Mouse (Mus musculus) MEL (cell line): Measurements from ENCODE around the gene Yipf4. TPM values are rescaled to one million over a fixed set of nuclear protein-coding genes. Genes with fewer than 3 reads are reported as not detected.

Experiments
- DNase-seq: peaks from one replicate; pipeline ENCODE4 v3.0.0; 2011; ENCODE audit warnings: low read depth, low spot score
- H3K27ac ChIP-seq: 2 replicates; pipeline ENCODE4 v1.5.1; 2012; ENCODE audit warnings: low read depth, mild to moderate bottlenecking, control low read depth, low read length, moderate library complexity; ENCODE audit not compliant: control insufficient read depth
- H3K27me3 ChIP-seq, 2 experiments: fragments of 150-350 bp in 1 of 2; sonication (generic) in 1 of 2; 2 replicates each; pipeline ENCODE4 v1.6.1; 2012; ENCODE audit warnings: low read length in 2 of 2, mild to moderate bottlenecking in 2 of 2, improper control_type of control experiment in 1 of 2, moderate library complexity in 1 of 2; ENCODE audit not compliant: insufficient read depth in 2 of 2, control insufficient read depth in 1 of 2
- H3K36me3 ChIP-seq, 2 experiments: 2 replicates each; pipeline ENCODE4 v1.6.1; 2012 to 2014; ENCODE audit warnings: low read length in 2 of 2, improper control_type of control experiment in 1 of 2, inconsistent platforms in 1 of 2, mild to moderate bottlenecking in 1 of 2; ENCODE audit not compliant: insufficient read depth in 2 of 2, control insufficient read depth in 1 of 2
- H3K4me1 ChIP-seq, 2 experiments: fragments of 150-350 bp in 1 of 2; sonication (generic) in 1 of 2; 2 replicates each; pipeline ENCODE4 v1.6.1; 2012; ENCODE audit warnings: low read length in 2 of 2, improper control_type of control experiment in 1 of 2, mild to moderate bottlenecking in 1 of 2; ENCODE audit not compliant: insufficient read depth in 2 of 2, control insufficient read depth in 1 of 2
- H3K4me3 ChIP-seq, 2 experiments: fragments of 150-350 bp in 1 of 2; sonication (generic) in 1 of 2; 2 replicates each; pipeline ENCODE4 v1.5.1; 2012; ENCODE audit warnings: low read depth in 2 of 2, low read length in 2 of 2, mild to moderate bottlenecking in 2 of 2, moderate library complexity in 2 of 2, control low read depth in 1 of 2, improper control_type of control experiment in 1 of 2; ENCODE audit not compliant: control insufficient read depth in 1 of 2, insufficient read depth in 1 of 2
- H3K79me2 ChIP-seq: 2 replicates; pipeline ENCODE4 v1.6.1; 2012; ENCODE audit warnings: mild to moderate bottlenecking, low read length, moderate library complexity; ENCODE audit not compliant: control insufficient read depth, poor library complexity, insufficient read depth
- H3K9ac ChIP-seq: 2 replicates; pipeline ENCODE4 v1.6.1; 2012; ENCODE audit warnings: low read depth, mild to moderate bottlenecking, control low read depth, low read length, moderate library complexity; ENCODE audit not compliant: control insufficient read depth, poor library complexity, severe bottlenecking
- H3K9me3 ChIP-seq: fragments of 150-350 bp; sonication (generic); replicated peaks from 2 replicates; pipeline ENCODE4 v1.6.1; 2012; ENCODE audit warnings: mild to moderate bottlenecking, low read length, improper control_type of control experiment, moderate library complexity; ENCODE audit not compliant: insufficient read depth
- BHLHE40 ChIP-seq: IDR thresholded peaks from 2 replicates; pipeline ENCODE4 v1.6.1; 2012; ENCODE audit warnings: low read depth, mild to moderate bottlenecking, inconsistent platforms, low read length, improper control_type of control experiment, borderline replicate concordance
- ELF1 ChIP-seq: IDR thresholded peaks from 2 replicates; pipeline ENCODE4 v1.6.1; 2014; ENCODE audit warnings: low read depth, mild to moderate bottlenecking, inconsistent platforms, low read length, improper control_type of control experiment, moderate library complexity
- ETS1 ChIP-seq: IDR thresholded peaks from 2 replicates; pipeline ENCODE4 v1.6.1; 2012; ENCODE audit warnings: low read depth, mild to moderate bottlenecking, inconsistent platforms, low read length, improper control_type of control experiment, moderate library complexity
- GATA1 ChIP-seq: IDR thresholded peaks from 2 replicates; pipeline ENCODE4 v1.6.1; 2011; ENCODE audit warnings: low read depth, low read length, improper control_type of control experiment
- KAT2A ChIP-seq: conservative IDR thresholded peaks from 2 replicates; pipeline ENCODE4 v1.6.1; 2012; ENCODE audit warnings: low read depth, low read length, improper control_type of control experiment, inconsistent platforms
- MAX ChIP-seq: IDR thresholded peaks from 2 replicates; pipeline ENCODE4 v1.6.1; 2011; ENCODE audit warnings: low read length, improper control_type of control experiment
- MAZ ChIP-seq: IDR thresholded peaks from 2 replicates; pipeline ENCODE4 v1.6.1; 2012; ENCODE audit warnings: low read depth, mild to moderate bottlenecking, inconsistent platforms, low read length, improper control_type of control experiment
- MEF2A ChIP-seq: IDR thresholded peaks from 2 replicates; pipeline ENCODE4 v1.6.1; 2014; ENCODE audit warnings: low read depth, mild to moderate bottlenecking, inconsistent platforms, low read length, improper control_type of control experiment; ENCODE audit not compliant: poor library complexity, insufficient replicate concordance, severe bottlenecking; ENCODE audit errors: extremely low read depth
- MYB ChIP-seq: IDR thresholded peaks from 2 replicates; pipeline ENCODE4 v1.6.1; 2011; ENCODE audit warnings: mild to moderate bottlenecking, low read depth, low read length, improper control_type of control experiment
- POLR2AphosphoS5 ChIP-seq: IDR thresholded peaks from 2 replicates; pipeline ENCODE4 v1.6.1; 2012; ENCODE audit warnings: low read depth, borderline replicate concordance, mild to moderate bottlenecking, inconsistent platforms, low read length, moderate library complexity, mixed read lengths
- RCOR1 ChIP-seq: IDR thresholded peaks from 2 replicates; pipeline ENCODE4 v1.6.1; 2012; ENCODE audit warnings: low read depth, mild to moderate bottlenecking, inconsistent platforms, low read length, improper control_type of control experiment
- TAL1 ChIP-seq: IDR thresholded peaks from 2 replicates; pipeline ENCODE4 v1.6.1; 2012; ENCODE audit warnings: mild to moderate bottlenecking, inconsistent platforms, low read length, moderate library complexity, mixed read lengths
- TBP ChIP-seq: IDR thresholded peaks from 2 replicates; pipeline ENCODE4 v1.8.0; 2011; ENCODE audit warnings: low read depth, low read length, improper control_type of control experiment
- USF1 ChIP-seq: IDR thresholded peaks from 2 replicates; pipeline ENCODE4 v1.6.1; 2014; ENCODE audit warnings: low read depth, mild to moderate bottlenecking, inconsistent platforms, low read length, improper control_type of control experiment, moderate library complexity
- USF2 ChIP-seq, 2 experiments: IDR thresholded peaks; 2 replicates each; pipeline ENCODE4 v1.6.1; 2011 to 2012; ENCODE audit warnings: improper control_type of control experiment in 2 of 2, low read length in 2 of 2, borderline replicate concordance in 1 of 2, inconsistent platforms in 1 of 2, low read depth in 1 of 2, mild to moderate bottlenecking in 1 of 2; ENCODE audit not compliant: insufficient read depth in 1 of 2
- ZC3H11A ChIP-seq: IDR thresholded peaks from 2 replicates; pipeline ENCODE4 v1.6.1; 2012; ENCODE audit warnings: low read depth, mild to moderate bottlenecking, inconsistent platforms, low read length, improper control_type of control experiment
- ZNF384 ChIP-seq: IDR thresholded peaks from 2 replicates; pipeline ENCODE4 v1.6.1; 2012; ENCODE audit warnings: low read depth, mild to moderate bottlenecking, inconsistent platforms, low read length, improper control_type of control experiment
- polyA plus RNA-seq, 2 experiments: library from polyadenylated mRNA; stranded (reverse) in 1 of 2; unstranded in 1 of 2; fragments of >175 nt in 1 of 2; fragments of >200 nt in 1 of 2; gene quantifications; 2 replicates each; pipeline versions ENCODE4 v1.2.1 to v1.2.4; 2012; ENCODE audit warnings: low replicate concordance in 2 of 2, low read depth in 1 of 2; ENCODE audit not compliant: insufficient read length in 2 of 2, insufficient read depth in 1 of 2, missing spikeins in 1 of 2
- total RNA-seq: library from RNA; depleted of rRNA; stranded (reverse); fragments of 300-350 nt; gene quantifications from 2 replicates; pipeline ENCODE4 v1.2.3, GENCODE M21; 2012; rRNA removed

Gene Yipf4
- total and polyA plus RNA-seq, 3 experiments = 24.3 to 31.7 TPM; not detected in 1

- Histone ChIP-seq H3K4me3 (no peak overlapping the region), H3K9me3 (no peaks in the 10 kb centered on the region), H3K27ac (no peak overlapping the region), H3K4me1 (no peaks in the 10 kb centered on the region), H3K9ac (no peak overlapping the region), H3K27me3 (no peaks in the 10 kb centered on the region), H3K36me3 (peaks cover 0 to 12% of the 10 kb centered on the region in 2 experiments; a peak in 3 of 4 replicates), H3K79me2 (peaks cover 63% of the 10 kb centered on the region)
- no peak for TF ChIP-seq MAZ
- TF ChIP-seq ZC3H11A = no peak
- TF ChIP-seq TBP = no peak
- no peak for TF ChIP-seq BHLHE40
- TF ChIP-seq POLR2AphosphoS5 = no peak
- no peak for TF ChIP-seq ZNF384
- TF ChIP-seq RCOR1 = no peak
- TF ChIP-seq MEF2A = no peak
- TF ChIP-seq TAL1 = no peak
- no peak for TF ChIP-seq MYB
- no peak for TF ChIP-seq ELF1
- no peak for TF ChIP-seq ETS1
- no peak for DNase-seq
Observed at GRCm38 (mm10) chr17:74537526-74537925, 48.2 kb downstream of the Yipf4 start.

GRCm38 (mm10) chr17:74543615-74544014 is 54.3 kb downstream of the Yipf4 start:
- Histone ChIP-seq H3K9me3 (no peaks in the 10 kb centered on the region), H3K27ac (no peak overlapping the region)
- no peak for TF ChIP-seq USF2 (IDR thresholded peaks at IDR 0.05; ENCODE audit: borderline replicate concordance in 1 of 2, insufficient read depth in 1 of 2, low read depth in 1 of 2, low read length in 2 of 2)
- no peak for TF ChIP-seq USF1
- TF ChIP-seq KAT2A = no peak
- TF ChIP-seq MAX = no peak
- no peak for TF ChIP-seq GATA1
- TF ChIP-seq, all 39 proteins: peak for 0
- Histone ChIP-seq H3K9ac (no peak overlapping the region), H3K79me2 (peaks cover 38% of the 10 kb centered on the region), H3K4me1 (no peaks in the 10 kb centered on the region), H3K27me3 (no peaks in the 10 kb centered on the region), H3K36me3 (peaks cover 0 to 24% of the 10 kb centered on the region in 2 experiments; a peak in 3 of 4 replicates), H3K4me3 (no peak overlapping the region)
- no peak for DNase-seq

Other genes starting within 250 kb of the Yipf4 start
- gene Memo1, start 194.0 kb upstream of the Yipf4 start, total RNA-seq = 68.8 and 75.3 TPM in 2 replicates
- 10 to 100 TPM in 1 of 2 experiments, not detected in 1; 63.1 TPM for gene Memo1, start 194.0 kb upstream of the Yipf4 start, polyA plus RNA-seq
- gene Dpy30, start 165.5 kb upstream of the Yipf4 start, total RNA-seq = 113 and 121 TPM in 2 replicates
- 100 to 1,000 TPM in 1 of 2 experiments, not detected in 1; 192 TPM for gene Dpy30, start 165.5 kb upstream of the Yipf4 start, polyA plus RNA-seq
- gene Spast, start 150.5 kb upstream of the Yipf4 start, total RNA-seq = 28.2 and 29.0 TPM in 2 replicates
- gene Spast, start 150.5 kb upstream of the Yipf4 start, polyA plus RNA-seq = 10 to 100 TPM in 1 of 2 experiments, not detected in 1; 35.2 TPM
- 13.9 and 15.5 TPM in 2 replicates for gene Slc30a6, start 93.9 kb upstream of the Yipf4 start, total RNA-seq
- gene Slc30a6, start 93.9 kb upstream of the Yipf4 start, polyA plus RNA-seq = 10 to 100 TPM in 1 of 2 experiments, not detected in 1; 19.4 TPM
- gene Nlrc4, start 30.4 kb upstream of the Yipf4 start, total RNA-seq = 0.04 and 0.10 TPM in 2 replicates
- under 1 TPM in 1 of 2 experiments, not detected in 1; 0.47 TPM for gene Nlrc4, start 30.4 kb upstream of the Yipf4 start, polyA plus RNA-seq
- gene Birc6, start 38.8 kb downstream of the Yipf4 start, total RNA-seq = 58.7 and 66.4 TPM in 2 replicates
- gene Birc6, start 38.8 kb downstream of the Yipf4 start, polyA plus RNA-seq = 100 to 1,000 TPM in 1 of 2 experiments, 10 to 100 TPM in 1; 67.3 to 475 TPM
- 53.2 and 59.9 TPM in 2 replicates for gene Ttc27, start 228.2 kb downstream of the Yipf4 start, total RNA-seq
- gene Ttc27, start 228.2 kb downstream of the Yipf4 start, polyA plus RNA-seq = 10 to 100 TPM in 1 of 2 experiments, not detected in 1; 55.2 TPM